Mouse (Mus musculus) erythroid progenitor cell, adult 5-6 weeks (primary cell): ENCODE data around the gene Ccdc177. TPM values are rescaled to one million over a fixed set of nuclear protein-coding genes. Genes with fewer than 3 reads are reported as not detected.
A peak's percentile ranks its signal among the peaks of the same experiment; 100 is the strongest.

Experiments used
- ATAC-seq: replicated peaks from 2 replicates; pipeline ENCODE4 v1.8.0; 2016; ENCODE audit warnings: moderate number of reproducible peaks, mild to moderate bottlenecking, moderate TSS enrichment, inconsistent platforms; ENCODE audit not compliant: poor library complexity, low FRiP score, severe bottlenecking
- total RNA-seq, 2 experiments: library from RNA; stranded (forward) in 1 of 2; stranded (reverse) in 1 of 2; fragments of 150-400 nt in 1 of 2; fragments of 186-747, 209-891 nt in 1 of 2; gene quantifications; 2 replicates each; pipeline versions ENCODE4 v1.2.3 to v1.2.4; 2015 to 2017; ENCODE audit warnings: low replicate concordance in 2 of 2

Ccdc177 gene
- total RNA-seq, 2 experiments from 2014 or later = not detected

- no peak for ATAC-seq
These were observed 26.1 kb upstream of the Ccdc177 start for GRCm38 (mm10) chr12:80786591-80786990.

- ATAC-seq = no peak
These were observed 25.1 kb upstream of the Ccdc177 start for GRCm38 (mm10) chr12:80785597-80785996.

DNA sequence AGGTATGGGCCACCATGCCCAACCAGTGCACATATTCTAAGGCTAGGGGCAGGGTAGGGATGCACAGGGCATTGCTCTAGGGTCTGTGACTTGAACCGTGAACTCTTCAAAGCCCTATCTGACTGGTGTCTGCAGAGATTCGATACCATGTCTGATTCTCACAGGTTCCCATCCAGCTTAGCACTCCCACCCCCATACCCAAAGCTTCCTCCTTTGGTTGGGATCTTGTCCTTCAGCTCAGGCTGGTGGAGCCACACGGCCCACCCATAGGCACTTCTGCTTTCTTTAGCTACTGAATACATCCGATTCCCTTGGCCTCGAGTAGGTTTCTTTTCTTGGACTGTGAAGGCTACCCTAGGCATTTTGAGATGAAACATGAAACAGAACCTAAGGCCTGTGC, 24.5 kb upstream of the Ccdc177 start:
- no peak for ATAC-seq

- peak; percentile 57; the same call in 1 of the 2 replicates for ATAC-seq
These were observed 23.4 kb upstream of the Ccdc177 start for GRCm38 (mm10) chr12:80783889-80784288.

DNA sequence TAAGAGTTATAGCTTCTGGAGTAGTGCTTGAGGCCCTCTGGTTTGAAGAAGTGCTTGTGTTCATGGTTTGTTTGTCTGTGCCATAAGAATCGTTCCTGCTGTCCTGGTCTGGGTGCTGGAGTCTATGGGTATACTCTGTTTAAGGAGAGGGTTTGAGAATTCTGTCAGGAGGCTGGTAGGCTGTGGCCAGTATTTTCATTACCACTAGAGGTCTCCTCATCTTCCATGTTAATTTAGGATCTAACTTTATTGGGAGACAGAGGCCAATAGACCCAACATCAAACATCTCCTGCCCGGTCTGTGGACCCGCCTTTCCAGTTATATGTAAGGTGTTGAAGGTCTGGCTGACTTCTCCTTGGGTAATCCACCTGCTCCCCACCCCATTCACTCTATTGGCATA, 22.4 kb upstream of the Ccdc177 start:
- ATAC-seq = no peak

- ATAC-seq = no peak
These were observed 21.7 kb upstream of the Ccdc177 start for GRCm38 (mm10) chr12:80782190-80782589.

- no peak for ATAC-seq
These were observed 19.3 kb upstream of the Ccdc177 start for GRCm38 (mm10) chr12:80779760-80780159.

GRCm38 (mm10) chr12:80778188-80778936, 17.9 kb upstream of the Ccdc177 start:
- ATAC-seq = peak; percentile 92

DNA sequence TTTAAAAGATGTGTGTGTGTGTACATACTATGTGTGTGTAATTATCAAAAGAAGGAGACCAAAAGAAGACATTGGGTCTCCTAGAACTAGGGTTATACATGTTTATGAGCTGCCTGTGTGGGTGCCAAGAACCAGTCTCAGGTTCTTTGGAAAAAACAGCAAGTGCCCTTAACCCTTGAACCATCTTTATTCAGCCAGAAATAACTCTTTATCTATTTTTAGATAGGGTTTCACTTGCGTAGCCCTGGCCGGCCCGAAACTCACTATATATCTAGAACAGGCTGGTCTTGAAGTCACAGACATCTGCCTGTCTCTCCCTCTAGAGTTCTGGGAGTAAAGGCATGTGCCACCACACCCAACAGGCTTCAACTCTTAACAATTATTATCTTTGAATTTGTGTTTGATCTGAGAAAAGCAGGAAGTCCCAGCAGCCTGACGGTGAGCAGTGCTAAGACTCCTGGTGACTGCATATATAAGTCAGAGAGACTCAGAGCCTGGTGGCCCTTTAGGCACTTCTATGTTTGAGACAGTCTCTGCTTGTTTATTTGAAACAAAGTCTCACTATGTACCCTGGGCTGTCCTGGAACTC, 15.7 kb upstream of the Ccdc177 start:
- peak; percentile 44 for ATAC-seq

- no peak for ATAC-seq
These were observed 14.3 kb upstream of the Ccdc177 start for GRCm38 (mm10) chr12:80774786-80775185.

DNA sequence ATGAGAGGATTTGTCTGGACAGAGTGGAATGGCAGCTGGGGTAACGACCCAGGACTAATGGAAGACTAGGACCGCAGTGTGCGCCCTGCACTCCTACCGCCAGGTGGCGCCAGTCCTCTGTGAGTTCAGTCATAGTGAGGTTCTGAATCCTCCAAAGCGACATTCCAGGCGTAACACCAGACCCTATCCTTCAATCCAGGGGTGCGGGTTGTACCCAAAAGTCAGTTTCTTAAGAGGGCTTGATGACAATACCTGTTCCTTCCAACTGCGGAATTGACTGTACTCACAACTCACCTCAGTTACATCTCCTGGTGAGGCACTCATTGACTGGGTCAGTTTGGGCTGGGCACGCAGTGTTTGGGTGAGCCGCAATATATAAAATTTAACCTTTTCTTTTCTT, 9.2 kb upstream of the Ccdc177 start:
- peak; percentile 96 for ATAC-seq

GRCm38 (mm10) chr12:80764116-80764515, 3.6 kb upstream of the Ccdc177 start:
- no peak for ATAC-seq

- no peak for ATAC-seq
These were observed 2.5 kb upstream of the Ccdc177 start for GRCm38 (mm10) chr12:80762982-80763381.

DNA sequence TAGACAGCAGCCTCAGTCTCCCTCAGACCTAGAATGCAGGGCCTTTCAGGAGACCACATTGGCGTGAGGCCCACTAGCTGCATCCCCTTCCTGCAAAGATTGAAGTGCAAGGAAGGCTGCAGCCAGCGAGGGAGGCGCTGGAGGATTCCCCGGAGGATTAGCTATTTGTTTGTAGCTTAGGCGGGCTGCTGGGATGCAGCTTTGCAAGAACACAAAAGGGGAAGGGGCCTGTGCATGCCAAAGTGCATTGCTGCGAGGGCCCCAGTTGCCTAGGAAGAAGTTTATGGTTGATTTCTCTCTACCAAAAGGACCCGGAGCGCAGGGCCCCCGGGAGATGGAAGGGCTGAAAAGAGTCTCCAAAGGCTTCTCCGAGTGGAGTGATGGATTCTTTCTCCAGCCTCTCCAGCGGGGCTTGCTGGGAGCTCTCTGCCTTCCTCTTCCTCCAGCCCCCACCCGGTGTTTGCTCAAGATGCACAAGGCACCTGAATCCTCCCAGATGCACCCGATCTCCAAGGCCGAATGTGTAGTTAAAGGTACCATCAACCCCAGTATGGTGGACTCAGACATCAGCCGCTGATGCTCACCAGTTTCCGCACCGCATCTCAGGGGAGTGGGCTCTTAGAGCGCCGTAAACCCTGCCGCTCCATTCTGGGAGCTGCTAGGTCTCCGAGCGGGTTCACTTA, 633 bp downstream of the Ccdc177 start:
- no peak for ATAC-seq

DNA sequence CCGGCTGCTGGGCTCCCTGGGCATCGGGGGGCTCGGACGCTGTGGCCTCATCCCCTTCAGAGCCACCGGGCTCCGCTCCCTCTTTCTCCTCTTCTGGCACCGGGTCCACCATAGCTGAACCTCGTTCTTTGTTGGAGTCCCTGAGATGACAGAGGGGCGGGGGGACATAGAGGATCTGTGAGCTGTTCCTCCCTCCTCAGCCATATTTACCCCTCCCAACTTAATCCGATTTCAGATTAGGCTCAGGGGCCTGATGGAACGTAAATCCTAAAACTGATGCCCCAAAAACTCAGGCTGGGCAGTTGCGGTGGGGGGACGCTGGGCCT, 1.1 kb downstream of the Ccdc177 start:
- ATAC-seq = no peak

GRCm38 (mm10) chr12:80758559-80759386, 1.7 kb downstream of the Ccdc177 start:
- ATAC-seq = no peak

DNA sequence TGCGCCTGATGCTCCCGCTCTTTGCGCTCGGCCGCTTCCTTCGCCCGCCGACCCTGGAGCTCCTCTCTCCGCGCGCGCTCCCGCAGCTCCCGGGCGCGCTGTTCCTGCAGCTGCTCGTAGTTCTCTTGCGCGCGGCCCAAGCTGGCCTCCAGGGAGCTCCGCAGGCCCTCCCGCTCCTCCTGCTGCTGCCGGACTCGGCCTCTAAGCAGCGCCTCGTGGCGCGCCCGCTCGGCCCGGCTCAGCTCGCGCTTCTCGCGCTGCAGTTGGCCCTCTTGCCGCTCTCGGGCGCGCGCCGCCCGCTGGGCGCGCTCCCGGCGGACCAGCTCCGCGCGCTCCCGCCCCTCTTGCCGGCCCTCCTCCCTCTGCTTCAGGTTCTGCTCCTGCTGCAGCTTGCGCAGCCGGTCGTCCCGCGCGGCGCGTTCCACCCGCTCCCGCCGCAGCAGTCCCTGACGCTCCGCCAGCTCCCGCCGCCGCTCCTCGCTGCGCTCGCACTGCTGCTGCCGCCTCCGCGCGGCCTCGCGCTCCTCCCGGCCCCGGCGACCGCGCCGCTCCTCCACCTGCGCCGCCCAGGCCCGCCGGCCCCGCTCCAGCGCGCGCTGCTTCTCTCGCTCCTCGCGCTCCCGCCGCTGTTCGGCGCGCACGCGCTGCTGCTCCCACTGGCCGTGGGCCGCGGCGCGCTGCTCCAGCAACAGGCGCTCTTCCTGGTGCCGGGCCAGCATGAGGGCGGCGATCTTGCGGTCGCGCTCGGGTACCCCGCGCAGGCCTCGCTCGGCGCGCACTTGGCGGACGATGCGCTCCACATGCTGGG, 2.5 kb downstream of the Ccdc177 start:
- no peak for ATAC-seq

DNA sequence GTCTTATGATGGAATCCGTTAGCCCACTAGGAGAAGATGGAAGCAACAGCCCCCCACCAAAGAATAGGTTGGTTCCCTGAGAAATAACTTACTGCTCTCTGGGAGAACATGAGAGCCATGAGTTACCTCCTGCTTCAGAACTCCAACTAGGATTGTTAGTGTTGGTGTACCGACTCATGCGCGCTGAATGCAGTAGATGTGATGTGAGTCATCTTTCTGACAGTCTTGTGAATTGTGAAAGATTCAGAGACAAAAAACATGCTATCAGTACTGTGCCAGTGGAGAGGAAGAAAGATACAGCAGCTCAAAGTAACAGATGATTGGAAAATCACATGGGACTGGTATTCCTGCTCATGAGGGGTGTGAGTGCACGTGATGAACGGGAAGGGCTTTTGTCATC, 8.9 kb downstream of the Ccdc177 start:
- ATAC-seq = no peak

GRCm38 (mm10) chr12:80746031-80746813, 14.3 kb downstream of the Ccdc177 start:
- ATAC-seq = no peak
